Mouse (Mus musculus) olfactory bulb, adult 2 months (tissue): ENCODE results near the gene Lrrc31. TPM values are rescaled to one million over a fixed set of nuclear protein-coding genes. Genes with fewer than 3 reads are reported as not detected.
"Not testable (repeated sequence)": the region's sequence is repeated elsewhere in the genome, so short reads cannot be mapped to it uniquely, and the experiment has no call there.

Experiments used
- H3K27ac ChIP-seq: fragments of 200-500 bp; 2 replicates; pipeline ENCODE4 v1.5.1; 2012; ENCODE audit warnings: low read depth, low read length; ENCODE audit not compliant: insufficient read depth
- H3K4me1 ChIP-seq: fragments of 200-500 bp; 2 replicates; pipeline ENCODE4 v1.6.1; 2012; ENCODE audit warnings: low read length; ENCODE audit not compliant: control insufficient read depth, insufficient read depth
- H3K4me3 ChIP-seq: fragments of 200-500 bp; 2 replicates; pipeline ENCODE4 v1.5.1; 2012; ENCODE audit warnings: mild to moderate bottlenecking, low read depth, low read length, moderate library complexity; ENCODE audit not compliant: insufficient read depth
- CTCF ChIP-seq: fragments of 200-500 bp; IDR thresholded peaks from 2 replicates; pipeline ENCODE4 v1.5.1; 2012; ENCODE audit warnings: low read depth, mild to moderate bottlenecking, low read length, moderate library complexity; ENCODE audit not compliant: insufficient read depth
- POLR2A ChIP-seq: fragments of 200-500 bp; IDR thresholded peaks from 2 replicates; pipeline ENCODE4 v1.6.1; 2012; ENCODE audit warnings: mild to moderate bottlenecking, low read depth, low read length, moderate library complexity; ENCODE audit not compliant: insufficient read depth
- WGBS: fragments of 180-500 bp; shearing (Covaris S2); methylation state at CpG from one replicate; pipeline ENCODE4 v1.1.7; 2018; 5-methylcytosine and 5-hydroxymethylcytosine counted together
- polyA plus RNA-seq: library from polyadenylated mRNA; stranded (reverse); fragments of >200 nt; gene quantifications from 2 replicates; pipeline ENCODE4 v1.2.4, GENCODE M21; 2012; ENCODE audit warnings: low replicate concordance; ENCODE audit not compliant: missing spikeins, insufficient read depth, insufficient read length

The Lrrc31 gene
- polyA plus RNA-seq, result not detected in 2 replicates

DNA sequence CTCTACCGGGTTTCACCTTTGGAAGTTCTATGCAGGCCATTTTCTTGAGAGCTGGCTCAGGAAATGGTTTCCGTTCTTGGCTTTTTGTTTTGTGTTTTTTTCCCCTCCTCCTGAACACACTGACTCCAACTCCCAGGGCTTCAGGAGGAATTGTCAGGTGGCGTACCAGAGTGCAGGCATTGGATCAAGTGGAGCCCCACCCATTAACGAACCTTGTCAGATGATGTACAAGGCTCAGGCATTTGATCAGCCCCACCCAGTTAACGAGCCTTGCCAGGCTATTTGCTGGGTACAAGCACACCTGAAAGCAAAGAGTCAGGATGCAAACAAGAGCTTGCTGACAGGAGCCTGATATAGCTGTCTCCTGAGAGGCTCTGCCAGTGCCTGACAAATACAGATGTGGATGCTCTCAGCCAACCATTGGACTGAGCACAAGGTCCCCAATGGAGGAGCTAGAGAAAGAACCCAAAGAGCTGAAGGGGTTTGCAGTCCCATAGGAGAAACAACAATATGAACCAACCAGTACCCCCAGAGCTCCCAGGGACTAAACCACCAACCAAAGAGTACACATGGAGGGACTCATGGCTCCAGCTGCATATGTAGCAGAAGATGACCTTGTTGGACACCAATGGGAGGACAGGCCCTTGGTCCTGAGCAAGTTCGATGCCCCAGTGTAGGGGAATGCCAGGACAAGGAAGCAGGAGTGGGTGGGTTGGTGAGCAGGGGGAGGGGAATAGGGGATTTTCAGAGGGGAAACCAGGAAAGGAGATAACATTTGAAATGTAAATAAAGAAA, at the start of gene Lrrc31:
Lrrc31 (minus strand) TSS at position 133 of the 795 bp plus-strand sequence.
- H3K27ac ChIP-seq, H3K4me1 ChIP-seq, H3K4me3 ChIP-seq: not testable (repeated sequence)
- WGBS, result 86% methylated on average over 6 of the region's 6 CpGs

DNA sequence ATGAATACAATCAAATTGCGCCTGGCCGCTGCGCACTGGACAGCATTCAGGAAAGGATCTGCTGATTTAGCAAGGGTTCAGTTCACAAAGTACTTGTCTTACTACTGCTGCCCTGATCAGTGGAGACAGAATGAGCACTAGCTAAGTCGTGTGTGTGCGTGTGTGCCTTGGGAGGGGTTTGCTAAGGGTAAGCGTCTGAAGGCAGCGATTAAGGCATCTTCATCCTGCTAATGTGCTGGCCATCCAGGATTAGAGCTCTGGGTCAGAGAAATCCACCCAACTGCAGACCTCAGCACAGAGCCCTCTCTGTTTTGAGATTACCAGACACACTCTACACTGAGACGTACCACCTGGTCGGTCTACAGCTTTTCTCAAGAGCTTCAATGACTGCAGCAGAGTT, 48.7 kb upstream of the Lrrc31 start:
- WGBS, result 92% methylated on average over 9 of the region's 9 CpGs
- H3K4me3 ChIP-seq, result no peak overlapping the region
- H3K4me1 ChIP-seq, result no peaks in the 10 kb centered on the region
- H3K27ac ChIP-seq, result no peak overlapping the region
- no peak for TF ChIP-seq POLR2A
- no peak for TF ChIP-seq CTCF

DNA sequence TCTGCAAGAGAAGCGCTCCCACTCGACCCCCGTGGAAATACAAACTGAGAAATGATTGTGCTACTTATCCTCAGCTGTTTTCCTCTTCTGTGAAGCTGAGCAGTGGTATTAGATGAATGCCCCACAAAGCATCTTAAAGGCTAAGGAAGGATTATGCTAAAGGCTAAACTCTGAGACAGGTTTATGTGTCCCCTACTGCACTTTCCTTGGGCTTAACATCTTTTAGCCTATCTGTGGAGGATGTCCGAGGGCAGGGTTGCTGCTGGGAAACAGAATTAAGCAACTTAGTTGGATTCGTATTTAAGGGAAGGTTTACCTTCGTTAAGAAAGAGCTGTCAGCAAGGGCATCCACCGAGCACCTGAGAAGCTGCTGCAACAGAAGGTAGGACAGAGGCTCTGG, 46.4 kb upstream of the Lrrc31 start, which contains the start of gene Samd7:
Samd7 (plus strand) TSS at position 288 of the 400 bp plus-strand sequence.
- 0 out of 2 replicates have a peak, but pooled peaks cover 4% of the 10 kb centered on the region for H3K4me1 ChIP-seq
- no peak for TF ChIP-seq POLR2A
- TF ChIP-seq CTCF, result no peak
- 80% methylated on average over 7 of the region's 7 CpGs for WGBS

DNA sequence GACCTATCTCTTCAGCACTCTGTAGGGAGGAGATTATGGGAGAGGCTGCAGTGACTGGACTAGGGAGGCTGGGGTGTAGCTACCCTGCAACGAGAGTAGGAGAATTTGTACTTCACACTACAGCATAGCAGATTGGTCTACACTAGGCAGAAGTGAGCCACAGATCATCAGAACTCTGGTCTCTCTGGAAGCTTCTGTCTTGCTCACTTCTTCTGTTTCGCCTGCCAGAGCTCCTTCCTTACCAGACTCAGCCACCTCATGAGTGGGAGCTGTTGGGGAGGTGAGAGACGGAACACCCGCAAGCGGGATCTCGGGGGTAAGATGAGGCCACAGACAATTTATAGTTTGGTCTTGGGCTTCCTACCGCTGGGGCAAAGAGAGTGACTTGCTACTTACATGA, 43.2 kb upstream of the Lrrc31 start:
- H3K4me3 ChIP-seq, result no peak overlapping the region
- 78% methylated on average over 7 of the region's 7 CpGs for WGBS
- no peak overlapping the region for H3K27ac ChIP-seq
- 0 out of 2 replicates have a peak, but pooled peaks cover 4% of the 10 kb centered on the region for H3K4me1 ChIP-seq
- TF ChIP-seq POLR2A (no peak), CTCF (no peak)

More for the DNA sequence above, 46.4 kb upstream of the Lrrc31 start, which contains the start of gene Samd7:
- H3K4me3 ChIP-seq, result no peak within 1 kb of the TSS
- H3K27ac ChIP-seq, result no peak within 1 kb of the TSS

DNA sequence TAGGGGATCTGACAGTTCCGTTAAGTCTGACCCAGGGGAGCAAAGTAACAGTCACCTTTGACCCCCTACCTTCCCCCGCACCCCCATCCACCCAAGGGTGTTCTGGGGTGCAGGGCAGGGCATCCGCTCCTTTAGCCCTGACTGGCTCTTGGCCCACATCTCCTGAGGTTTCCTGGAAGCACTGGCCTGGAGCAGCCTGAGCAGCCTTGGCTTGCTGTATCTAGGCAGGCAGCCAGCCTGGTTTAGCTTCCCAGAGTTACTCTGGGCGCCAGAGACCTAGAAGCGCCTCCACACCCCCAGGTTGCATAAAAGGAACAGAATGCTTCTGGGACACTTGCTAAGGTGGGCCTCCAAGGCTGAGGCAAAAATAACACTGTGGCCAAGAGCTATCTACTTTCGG, 41.7 kb upstream of the Lrrc31 start:
- TF ChIP-seq POLR2A, result no peak
- TF ChIP-seq CTCF, result no peak
- no peak overlapping the region for H3K27ac ChIP-seq
- peaks cover 9% of the 10 kb centered on the region; the same call in 1 of the 2 replicates for H3K4me1 ChIP-seq
- WGBS, result 79% methylated on average over 6 of the region's 6 CpGs
- H3K4me3 ChIP-seq, result no peak overlapping the region

DNA sequence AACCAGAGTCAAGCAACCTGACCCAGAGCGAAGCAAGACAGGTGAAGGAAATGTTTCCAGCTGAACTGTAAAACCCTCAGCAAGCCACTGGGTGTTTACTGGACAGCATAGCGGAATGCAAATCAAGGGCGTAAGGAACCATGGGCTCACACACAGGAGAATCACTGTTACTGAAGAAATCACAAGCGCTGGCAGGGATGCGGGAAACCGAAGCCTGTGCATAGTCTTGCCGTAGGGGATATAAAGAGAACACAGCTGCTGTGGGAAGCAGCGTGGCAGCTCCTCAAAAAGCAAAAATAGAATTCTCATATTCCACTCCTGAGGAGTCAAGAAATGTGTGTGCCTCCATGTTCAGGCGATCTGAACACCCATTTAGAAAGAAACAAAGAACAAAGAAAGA, 37.2 kb upstream of the Lrrc31 start:
- Histone ChIP-seq H3K4me3 (no peak overlapping the region), H3K27ac (no peak overlapping the region), H3K4me1 (peaks cover 9% of the 10 kb centered on the region; the same call in 1 of the 2 replicates)
- TF ChIP-seq POLR2A (no peak), CTCF (no peak)
- 38% methylated on average over 9 of the region's 9 CpGs for WGBS

DNA sequence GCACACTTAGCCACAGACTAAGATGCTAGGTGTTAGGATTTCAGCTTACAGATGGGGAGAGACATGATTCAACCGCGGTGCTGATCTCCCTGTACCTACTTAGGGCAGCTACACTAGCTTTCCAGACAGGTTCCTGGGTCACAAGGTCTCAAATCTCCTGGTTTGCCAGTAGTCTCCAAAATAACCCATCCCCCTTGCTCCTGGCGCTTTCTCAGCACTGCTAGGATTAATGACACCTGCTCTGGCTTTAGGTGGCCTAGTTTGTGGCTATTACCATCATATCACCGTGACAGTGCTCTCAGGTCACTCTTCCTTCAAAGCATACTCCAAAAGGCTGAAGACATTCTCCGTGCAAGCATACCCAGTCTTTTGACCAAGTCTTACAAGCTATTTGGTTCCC, 29.4 kb upstream of the Lrrc31 start:
- 91% methylated on average over 5 of the region's 5 CpGs for WGBS
- Histone ChIP-seq H3K27ac (no peak overlapping the region), H3K4me3 (no peak overlapping the region), H3K4me1 (no peaks in the 10 kb centered on the region)
- TF ChIP-seq POLR2A, result no peak
- no peak for TF ChIP-seq CTCF

DNA sequence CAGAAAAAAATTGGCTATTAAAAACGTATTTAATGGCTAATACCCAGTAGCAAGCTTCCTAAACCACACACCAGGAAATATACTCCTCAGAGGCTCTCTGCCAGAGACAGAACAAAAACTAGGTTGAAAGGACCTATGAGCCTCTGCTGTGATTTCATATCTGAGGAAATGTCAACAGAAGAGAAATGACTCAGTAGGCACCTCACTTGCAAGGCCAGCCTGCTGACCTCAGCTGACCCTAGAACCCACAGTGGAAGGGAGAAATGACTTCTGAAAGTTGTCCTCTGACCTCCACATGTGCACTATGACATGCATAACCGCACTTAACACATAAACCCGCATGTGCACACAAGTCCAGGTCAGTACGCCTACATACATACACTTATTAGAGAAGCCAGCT, 27.6 kb upstream of the Lrrc31 start:
- WGBS, result 90% methylated on average over 4 of the region's 4 CpGs
- no peak for TF ChIP-seq CTCF
- Histone ChIP-seq H3K27ac (no peak overlapping the region), H3K4me3 (no peak overlapping the region), H3K4me1 (no peaks in the 10 kb centered on the region)

DNA sequence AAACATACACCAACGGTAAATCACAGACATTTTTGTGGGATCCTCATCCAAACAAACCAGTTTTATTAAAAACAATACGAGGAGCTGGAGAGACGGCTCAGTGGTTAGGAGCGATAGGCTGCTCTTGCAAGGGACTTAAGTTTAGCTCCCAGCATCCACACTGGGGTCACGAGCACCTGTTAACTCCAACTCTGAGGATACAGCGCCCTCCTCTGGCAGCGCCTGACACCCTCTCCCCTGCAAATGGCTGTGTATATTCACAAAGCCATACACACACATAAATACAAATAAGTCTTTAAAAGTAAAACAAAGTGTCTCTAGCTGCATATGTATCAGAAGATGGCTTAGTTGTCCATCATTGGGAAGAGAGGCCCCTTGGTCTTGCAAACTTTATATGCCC, 25.9 kb upstream of the Lrrc31 start:
- 86% methylated on average over 7 of the region's 7 CpGs for WGBS
- Histone ChIP-seq H3K4me3 (no peak overlapping the region), H3K27ac (no peak overlapping the region), H3K4me1 (no peaks in the 10 kb centered on the region)
- no peak for TF ChIP-seq CTCF
- TF ChIP-seq POLR2A, result no peak
